10 mouse cellular contexts compared by ENCODE assay signal in genomic region chr6:115492952-115493613, GRCm38 (mm10). TPM values are rescaled to one million over a fixed set of nuclear protein-coding genes. Genes with fewer than 3 reads are reported as not detected.
A peak's percentile ranks its signal among the peaks of the same experiment; 100 is the strongest.
DNase-seq lines count a peak whose midpoint lies in the region; ATAC-seq and TF ChIP-seq lines count a peak whose summit lies in the region.
"Had no signal": no experiment of that assay in that cellular context is flagged by ENCODE, and none has a peak within 500 bp of the region (broad histone marks: within the 10 kb centered on the region; RNA-seq: fewer than 3 reads in every experiment).

No protein-coding gene starts in this region.

- no peaks in the 10 kb centered on the region for H3K36me3 ChIP-seq in limb, embryonic 14.5 days (ENCODE audit: control insufficient read depth, insufficient read depth, low read length)
- H3K36me3 ChIP-seq in limb, embryonic 10.5 days, result no peaks in the 10 kb centered on the region
- H3K36me3 ChIP-seq: embryonic facial prominence, embryonic 12.5 days had no signal

- H3K4me3 ChIP-seq in limb, embryonic 14.5 days (replicated peaks; ENCODE audit: low read length), result no peak overlapping the region
- no peak overlapping the region for H3K4me3 ChIP-seq in limb, embryonic 10.5 days
- H3K4me3 ChIP-seq: embryonic facial prominence, embryonic 12.5 days had no signal

- H3K9me3 ChIP-seq in limb, embryonic 14.5 days (ENCODE audit: control insufficient read depth, low read length), result no peaks in the 10 kb centered on the region
- no peaks in the 10 kb centered on the region for H3K9me3 ChIP-seq in limb, embryonic 10.5 days (replicated peaks)
- H3K9me3 ChIP-seq: embryonic facial prominence, embryonic 12.5 days had no signal

- TF ChIP-seq POLR2A in limb, embryonic 14.5 days (IDR thresholded peaks at IDR 0.05; ENCODE audit: borderline replicate concordance, extremely low read depth, insufficient read depth, insufficient read length), result no peak

- no peak overlapping the region for H3K9ac ChIP-seq in limb, embryonic 14.5 days (ENCODE audit: low read depth, low read length, severe bottlenecking)
- H3K9ac ChIP-seq: embryonic facial prominence, embryonic 12.5 days; liver, embryonic 14.5 days had no signal

- no peaks in the 10 kb centered on the region for H3K27me3 ChIP-seq in limb, embryonic 14.5 days (ENCODE audit: control insufficient read depth, insufficient read depth, low read length)
- H3K27me3 ChIP-seq in limb, embryonic 10.5 days (ENCODE audit: low read depth, poor library complexity, severe bottlenecking), result no peaks in the 10 kb centered on the region
- H3K27me3 ChIP-seq: embryonic facial prominence, embryonic 12.5 days had no signal

- peak; percentile 15 for DNase-seq in limb, embryonic 14.5 days (ENCODE audit: low spot score)
- DNase-seq in limb, embryonic 10.5 days (ENCODE audit: low spot score), result no peak
- peak; percentile 68 for DNase-seq in cerebellum, adult 11-12 months
- DNase-seq in layer of hippocampus, adult 9-10 months (ENCODE audit: low spot score), result peak; percentile 30
- DNase-seq in skeletal muscle tissue, adult 2 months (ENCODE audit: low read depth, low spot score), result peak; percentile 61
- DNase-seq in spleen, postnatal 14 days (ENCODE audit: low spot score in 2 of 2), result no peak
- no peak for DNase-seq in spleen, adult 18-20 months
- DNase-seq in ovary, postnatal 14 days (ENCODE audit: low spot score), result no peak

- no peak for ATAC-seq in limb, embryonic 14.5 days (ENCODE audit: low FRiP score, low read depth)

- WGBS in limb, embryonic 14.5 days, result 43% methylated on average over 11 of the region's 11 CpGs
- 52% methylated on average over 11 of the region's 11 CpGs for whole genome bisulfite sequencing in limb, embryonic 10.5 days

- H3K4me1 ChIP-seq in limb, embryonic 14.5 days (ENCODE audit: control insufficient read depth, insufficient read depth, low read length), result no peaks in the 10 kb centered on the region
- H3K4me1 ChIP-seq in limb, embryonic 10.5 days, result no peaks in the 10 kb centered on the region
- H3K4me1 ChIP-seq: embryonic facial prominence, embryonic 12.5 days had no signal

- H3K4me2 ChIP-seq in limb, embryonic 14.5 days (replicated peaks; ENCODE audit: low read depth, low read length, severe bottlenecking), result no peak overlapping the region
- H3K4me2 ChIP-seq: embryonic facial prominence, embryonic 12.5 days had no signal

- no peak overlapping the region for H3K27ac ChIP-seq in limb, embryonic 14.5 days (replicated peaks; ENCODE audit: low read depth, low read length)
- H3K27ac ChIP-seq in limb, embryonic 10.5 days, result no peak overlapping the region
- H3K27ac ChIP-seq: embryonic facial prominence, embryonic 12.5 days; liver, embryonic 14.5 days had no signal

RNA-seq across cellular contexts. Expression of gene Tsen2, which starts 51.4 kb away (rescaled TPM):
- 13.3 and 16.3 TPM in 2 replicates for polyA plus RNA-seq in limb, embryonic 14.5 days (2012; rRNA removed)
- polyA plus RNA-seq in limb, embryonic 14.5 days (2014; fragmentation: Nextera tagmentation; extraction: Ambion mirVana), result 26.1 and 27.8 TPM in 2 replicates
- polyA plus RNA-seq in limb, embryonic 10.5 days (2016; fragmentation: Nextera tagmentation; extraction: Ambion mirVana), result 34.5 and 39.7 TPM in 2 replicates

Comparison
In these comparisons a context has a peak if more than half of its experiments do, and no peak if none do; other contexts are left out.
1. DNase-seq: peak in limb, embryonic 14.5 days (single experiment), cerebellum, adult 11-12 months (single experiment), layer of hippocampus, adult 9-10 months (single experiment) and skeletal muscle tissue, adult 2 months (single experiment); none in limb, embryonic 10.5 days (single experiment), spleen, postnatal 14 days (0 of 2), spleen, adult 18-20 months (0 of 2) and ovary, postnatal 14 days (single experiment).